Mouse (Mus musculus): Measurements from ENCODE around the gene Ppp1r13b.

Ppp1r13b gene

DNA sequence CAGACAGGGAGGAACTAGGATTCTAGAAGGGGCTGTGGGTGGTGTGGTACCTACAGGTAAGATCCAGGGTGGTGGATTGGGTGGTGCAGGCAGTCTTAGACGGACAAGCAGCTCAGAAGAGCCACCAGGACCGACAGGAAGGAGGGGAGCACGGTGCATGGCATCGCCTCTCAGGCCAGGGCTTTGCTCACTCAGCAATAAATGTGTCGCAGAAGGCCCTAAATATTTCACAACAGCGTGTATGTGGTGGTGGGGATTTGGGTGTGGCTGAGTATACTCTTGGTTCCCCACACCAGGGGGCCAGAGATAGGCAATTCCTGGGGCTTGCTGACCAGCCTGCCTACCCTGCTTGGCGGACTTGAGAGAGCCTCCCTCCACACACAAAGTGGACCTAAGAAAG, 87.2 kb downstream of the Ppp1r13b start:
- POLR2A ChIA-PET, result interaction anchor here in 2 of 4 experiments (0.7 to 1.4 kb wide), 4 partner anchors 11 to 21 kb away, joined by 3 read pairs; no protein-coding TSS in a partner anchor
- CTCF ChIA-PET, result interaction anchor here in 2 of 4 experiments (0.6 kb wide), 2 partner anchors 81 to 734 kb away, joined by 3 to 8 read pairs; no protein-coding TSS in a partner anchor

DNA sequence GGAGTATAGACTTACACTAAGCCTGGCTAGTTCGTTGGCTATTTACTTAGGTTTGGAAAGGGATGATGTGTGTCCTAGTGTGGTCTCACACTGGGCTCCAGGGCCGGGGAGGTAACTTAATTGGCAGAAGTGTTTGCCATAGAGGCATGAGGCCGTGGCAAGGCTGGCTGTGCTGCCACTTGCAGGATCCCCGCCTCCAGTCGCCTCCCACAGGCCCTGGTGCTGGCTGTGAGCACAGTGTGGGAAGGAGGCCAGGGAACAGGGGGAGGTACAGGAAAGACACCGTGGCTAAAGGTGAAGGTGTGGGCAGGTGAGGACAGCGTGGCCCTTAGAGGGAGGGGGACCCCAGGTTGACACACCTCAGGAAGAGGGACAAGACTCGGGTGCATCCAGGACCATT, 88.0 kb downstream of the Ppp1r13b start:
- CTCF ChIA-PET, result interaction anchor here in 1 of 4 experiments (0.6 kb wide), 1 partner anchor 735 kb away, joined by 8 read pairs; no protein-coding TSS in a partner anchor
- POLR2A ChIA-PET, result interaction anchor here in 2 of 4 experiments (1.4 to 9.0 kb wide), 4 partner anchors 7 to 30 kb away, joined by 3 to 179 read pairs (median 16); no protein-coding TSS in a partner anchor

GRCm38 (mm10) chr12:111817991-111818390, 89.9 kb downstream of the Ppp1r13b start:
- POLR2A ChIA-PET, result interaction anchor here in 3 of 4 experiments (0.7 to 9.0 kb wide), 31 partner anchors 8 to 296 kb away, joined by 3 to 179 read pairs (median 3); partner anchors contain the start of gene Klc1 (in 1 of the 3)
- CTCF ChIA-PET, result interaction anchor here in 2 of 4 experiments (0.6 to 1.4 kb wide), 4 partner anchors 38 to 889 kb away, joined by 3 to 10 read pairs (median 4); no protein-coding TSS in a partner anchor

DNA sequence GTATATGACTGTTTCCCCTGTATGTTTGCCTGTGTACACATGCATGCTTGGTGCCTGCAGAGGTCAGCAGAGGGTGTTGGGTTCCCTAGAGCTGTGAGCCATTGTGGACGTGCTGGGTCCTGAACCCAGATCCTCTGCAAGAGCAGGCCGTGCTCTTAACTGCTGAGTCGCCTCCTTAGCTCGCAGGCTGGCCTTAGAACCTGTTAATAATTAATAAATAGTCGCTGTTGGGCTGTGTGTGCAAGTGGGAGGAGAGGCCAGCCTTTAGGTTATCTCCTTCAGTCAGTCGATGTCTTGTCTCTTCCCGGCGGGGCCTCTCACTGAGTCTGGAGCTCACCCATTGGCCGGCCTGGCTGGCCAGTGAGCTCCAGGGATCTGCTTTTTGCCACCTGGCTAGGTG, 90.9 kb downstream of the Ppp1r13b start:
- CTCF ChIA-PET, result interaction anchor here in 2 of 4 experiments (0.6 to 1.2 kb wide), 6 partner anchors 10 to 141 kb away, joined by 3 to 6 read pairs (median 3); no protein-coding TSS in a partner anchor
- POLR2A ChIA-PET, result interaction anchor here in 3 of 4 experiments (0.6 to 9.0 kb wide), 30 partner anchors 9 to 1113 kb away, joined by 3 to 179 read pairs (median 4); partner anchors contain the start of genes Eif5 (in 1 of the 3), Klc1 (in 1 of the 3), Tdrd9 (in 1 of the 3) and Zbtb42 (in 1 of the 3)

- ChIA-PET CTCF (interaction anchor here in 2 of 4 experiments (0.5 to 1.2 kb wide), 7 partner anchors 10 to 142 kb away, joined by 3 to 4 read pairs (median 3); no protein-coding TSS in a partner anchor), POLR2A (interaction anchor here in 3 of 4 experiments (0.6 to 9.0 kb wide), 20 partner anchors 11 to 1113 kb away, joined by 3 to 179 read pairs (median 4); partner anchors contain the start of genes Eif5 (in 1 of the 3), Klc1 (in 1 of the 3), Tdrd9 (in 1 of the 3) and Zbtb42 (in 1 of the 3))
Observed at GRCm38 (mm10) chr12:111816528-111816927, 91.4 kb downstream of the Ppp1r13b start.

DNA sequence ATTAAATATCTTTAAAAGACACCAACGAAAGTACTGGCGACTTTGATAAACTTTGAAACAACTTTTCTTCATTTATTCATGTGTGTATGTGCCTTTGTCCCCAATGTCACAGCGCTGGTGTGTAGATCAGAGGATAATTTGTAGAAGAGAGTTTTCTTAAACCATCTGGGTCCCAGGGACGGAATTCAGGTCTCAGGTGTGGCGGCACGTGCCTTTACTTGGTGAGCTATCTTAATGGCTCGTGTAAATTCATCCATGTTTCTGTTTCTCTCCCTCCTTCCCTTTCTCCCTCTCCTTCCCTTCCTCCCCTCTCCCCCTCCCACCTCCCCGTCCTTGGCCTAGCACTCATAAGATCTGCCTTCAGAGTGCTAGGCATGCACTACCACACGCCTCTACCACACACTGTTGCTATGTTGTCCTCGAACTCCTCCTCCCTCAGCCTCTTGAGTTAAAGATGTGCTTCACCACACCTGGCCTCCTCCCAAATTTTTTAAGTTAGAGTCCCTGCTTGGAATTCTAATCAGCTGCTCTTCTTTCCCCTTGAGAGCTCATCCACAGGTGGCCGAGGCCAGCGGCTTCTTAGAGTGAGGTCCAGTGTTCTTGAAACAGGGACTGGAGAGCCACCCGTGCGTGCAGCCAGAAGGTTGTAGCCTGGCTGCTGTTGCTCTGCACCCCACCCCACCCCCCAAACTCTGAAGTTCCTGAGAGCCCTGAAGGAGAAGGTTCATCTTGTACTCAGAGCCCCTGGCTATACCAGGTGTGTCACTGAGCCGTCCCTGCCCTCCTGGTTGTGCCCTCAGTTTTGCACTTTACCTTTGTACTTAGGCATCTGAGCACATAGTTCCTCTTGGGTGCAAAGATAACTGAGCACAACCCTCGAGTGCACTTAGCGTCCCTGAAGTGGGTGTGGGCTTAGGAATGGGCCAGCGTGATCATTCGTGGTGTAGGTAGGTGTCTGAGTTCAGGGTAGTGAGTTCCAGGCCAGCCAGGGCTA, 92.8 kb downstream of the Ppp1r13b start:
- ChIA-PET CTCF (interaction anchor here in 1 of 4 experiments (1.0 to 1.1 kb wide), 2 partner anchors 80 to 186 kb away, joined by 3 to 5 read pairs; no protein-coding TSS in a partner anchor), POLR2A (interaction anchor here (0.6 to 9.0 kb wide), 30 partner anchors 9 to 764 kb away, joined by 3 to 179 read pairs (median 5); partner anchors contain the start of gene Klc1 (in 1 of the 4))

GRCm38 (mm10) chr12:111813766-111814617, 93.9 kb downstream of the Ppp1r13b start, which contains the start of the genes Xrcc3 and Zfyve21:
Gene Xrcc3, minus strand, starts transcription at chr12:111813873.
Gene Zfyve21, plus strand, starts transcription at chr12:111814170.
- CTCF ChIA-PET, result interaction anchor here (0.5 to 1.3 kb wide), 17 partner anchors 9 to 1115 kb away, joined by 3 to 9 read pairs (median 4); partner anchors contain the start of gene Kif26a (in 1 of the 4)
- POLR2A ChIA-PET, result interaction anchor here (0.6 to 9.0 kb wide), 71 partner anchors 8 to 738 kb away, joined by 3 to 179 read pairs (median 4); partner anchors contain the start of genes Eif5 (in 2 of the 4), Ckb (in 1 of the 4), Klc1 (in 1 of the 4) and Mark3 (in 1 of the 4)

GRCm38 (mm10) chr12:111813111-111813765, 94.7 kb downstream of the Ppp1r13b start:
- ChIA-PET CTCF (interaction anchor here (0.5 to 1.3 kb wide), 12 partner anchors 9 to 1116 kb away, joined by 3 to 9 read pairs (median 4); partner anchors contain the start of gene Kif26a (in 1 of the 4)), POLR2A (interaction anchor here (0.5 to 9.0 kb wide), 68 partner anchors 7 to 740 kb away, joined by 3 to 179 read pairs (median 4); partner anchors contain the start of genes Eif5 (in 2 of the 4), Ckb (in 1 of the 4), Mark3 (in 1 of the 4) and Trmt61a (in 1 of the 4))

DNA sequence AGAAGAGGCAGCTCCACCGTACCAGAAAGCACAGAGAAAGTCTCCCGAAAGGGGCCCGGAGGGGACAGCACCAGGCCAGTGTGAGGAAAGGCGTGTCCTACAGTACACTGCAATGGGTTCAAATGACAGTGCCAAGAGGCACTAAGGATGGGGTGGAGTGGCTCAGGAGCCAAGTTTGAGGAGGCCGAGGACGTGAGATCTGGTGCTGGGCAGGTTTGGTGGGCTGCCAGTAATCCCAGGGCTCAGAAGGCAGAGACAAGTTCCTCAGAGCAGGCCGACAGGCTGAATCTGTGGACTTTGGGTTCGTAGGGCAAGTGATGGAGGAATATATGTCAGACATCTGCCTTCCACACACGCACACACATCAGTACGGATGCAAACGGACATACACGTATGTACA, 95.3 kb downstream of the Ppp1r13b start:
- ChIA-PET CTCF (interaction anchor here in 2 of 4 experiments (1.0 to 1.3 kb wide), 2 partner anchors 8 to 74 kb away, joined by 3 to 4 read pairs; no protein-coding TSS in a partner anchor), POLR2A (interaction anchor here in 3 of 4 experiments (0.5 to 9.0 kb wide), 27 partner anchors 10 to 741 kb away, joined by 3 to 179 read pairs (median 5); partner anchors contain the start of gene Eif5 (in 1 of the 3))

DNA sequence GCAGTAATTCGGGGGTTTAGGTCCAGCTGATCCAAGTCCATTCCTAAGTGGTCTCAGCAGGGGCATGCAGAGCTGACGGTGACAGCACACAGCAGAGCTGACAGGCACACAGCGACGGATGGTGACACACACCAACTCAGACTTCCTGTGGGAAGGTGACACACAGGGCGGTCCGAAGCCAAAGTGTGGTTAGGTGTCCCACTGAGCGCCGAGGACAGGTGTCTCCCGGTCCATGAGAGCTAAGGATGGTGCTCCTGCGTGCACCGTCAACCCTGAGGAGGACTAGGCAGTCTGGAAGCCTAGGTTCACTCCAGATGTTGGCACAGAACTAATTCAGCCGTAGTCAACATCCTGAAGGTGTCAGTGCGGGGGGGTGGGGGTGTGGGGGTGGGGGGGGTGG, 95.8 kb downstream of the Ppp1r13b start:
- CTCF ChIA-PET, result interaction anchor here in 1 of 4 experiments (0.6 kb wide), 1 partner anchor 371 kb away, joined by 3 read pairs; no protein-coding TSS in a partner anchor
- POLR2A ChIA-PET, result interaction anchor here in 3 of 4 experiments (0.7 to 9.0 kb wide), 11 partner anchors 11 to 741 kb away, joined by 3 to 179 read pairs (median 4); partner anchors contain the start of gene Eif5 (in 1 of the 3)

DNA sequence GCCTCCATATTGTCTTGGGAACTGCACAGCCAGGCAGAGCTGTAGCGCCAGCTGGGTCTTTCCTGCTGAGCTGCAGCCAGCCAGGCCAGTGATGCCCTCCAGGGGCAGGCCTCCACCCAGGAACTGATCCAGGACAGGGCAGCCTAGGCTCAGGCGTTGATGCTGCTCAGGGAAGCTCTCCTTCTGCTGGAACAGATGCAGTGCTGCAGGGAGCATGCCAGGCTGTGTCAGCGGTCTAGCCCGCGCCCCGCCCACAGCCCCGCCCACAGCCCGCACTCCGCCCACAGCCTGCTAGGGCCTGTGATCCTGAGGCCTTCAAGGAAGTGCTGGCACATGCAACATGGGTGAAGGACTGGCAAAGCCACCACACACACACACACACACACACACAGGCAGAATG, 98.1 kb downstream of the Ppp1r13b start:
- ChIA-PET CTCF (interaction anchor here in 1 of 4 experiments (0.6 to 0.9 kb wide), 3 partner anchors 77 to 304 kb away, joined by 3 read pairs; no protein-coding TSS in a partner anchor), POLR2A (interaction anchor here in 3 of 4 experiments (0.5 to 3.5 kb wide), 19 partner anchors 9 to 205 kb away, joined by 3 to 27 read pairs (median 3); partner anchors contain the start of gene Ckb (in 1 of the 3))

- ChIA-PET CTCF (interaction anchor here in 1 of 4 experiments (0.9 kb wide), 1 partner anchor 76 kb away, joined by 3 read pairs; no protein-coding TSS in a partner anchor), POLR2A (interaction anchor here in 3 of 4 experiments (1.1 to 3.5 kb wide), 12 partner anchors 9 to 142 kb away, joined by 3 to 27 read pairs (median 4); partner anchors contain the start of gene Ckb (in 1 of the 3))
Observed at GRCm38 (mm10) chr12:111808775-111809174, 99.1 kb downstream of the Ppp1r13b start.

- ChIA-PET CTCF (no interaction called here), POLR2A (interaction anchor here in 2 of 4 experiments (1.3 to 14.5 kb wide), 8 partner anchors 9 to 132 kb away, joined by 3 to 179 read pairs (median 8); partner anchors contain the start of genes Xrcc3 (in 2 of the 2), Zfyve21 (in 2 of the 2) and Ckb (in 1 of the 2))
Observed at GRCm38 (mm10) chr12:111803538-111803937, 104.4 kb downstream of the Ppp1r13b start.

DNA sequence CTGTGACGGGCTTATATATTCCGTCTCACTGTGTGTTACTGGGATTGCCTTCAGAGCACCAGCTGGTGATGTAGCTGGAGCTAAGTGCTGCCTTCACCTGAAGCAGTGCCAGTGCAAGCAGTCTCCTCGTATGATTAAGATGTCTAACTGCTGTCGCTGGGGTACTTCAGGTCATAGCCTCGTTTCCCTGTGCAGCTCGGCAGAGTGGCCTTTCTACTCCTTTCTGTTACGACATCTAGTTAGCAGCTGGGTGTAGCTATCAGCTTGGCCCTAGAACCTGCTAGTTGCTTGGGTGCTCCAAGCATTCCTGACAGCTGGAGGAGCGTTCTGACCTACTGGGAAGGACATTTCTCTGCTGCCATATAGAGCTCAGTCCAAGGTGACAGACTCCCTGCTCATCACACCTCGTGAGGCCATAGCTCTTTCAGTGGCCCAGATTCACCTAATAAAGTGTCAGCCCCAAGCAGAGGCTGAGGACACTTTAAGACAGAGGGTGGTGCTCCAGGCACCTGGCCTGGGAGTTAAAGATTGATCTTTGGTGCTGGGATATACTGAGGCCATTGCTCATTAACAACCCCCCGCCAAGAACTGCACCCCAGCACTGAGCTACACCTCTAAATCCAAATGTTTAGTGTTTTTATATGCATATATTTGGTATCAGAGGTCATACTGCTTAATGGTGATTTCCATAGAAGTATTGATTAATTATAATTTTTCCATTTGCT, 107.3 kb downstream of the Ppp1r13b start:
- POLR2A ChIA-PET, result interaction anchor here in 3 of 4 experiments (0.7 to 14.5 kb wide), 17 partner anchors 8 to 208 kb away, joined by 3 to 179 read pairs (median 4); partner anchors contain the start of genes Xrcc3 (in 3 of the 3) and Zfyve21 (in 3 of the 3)
- CTCF ChIA-PET, result interaction anchor here in 2 of 4 experiments (0.6 to 1.4 kb wide), 4 partner anchors 21 to 87 kb away, joined by 3 to 6 read pairs (median 4); no protein-coding TSS in a partner anchor

GRCm38 (mm10) chr12:111798493-111798892, 109.4 kb downstream of the Ppp1r13b start:
- POLR2A ChIA-PET, result interaction anchor here in 2 of 4 experiments (1.0 to 14.5 kb wide), 9 partner anchors 9 to 126 kb away, joined by 4 to 179 read pairs (median 10); partner anchors contain the start of genes Xrcc3 (in 2 of the 2), Zfyve21 (in 2 of the 2) and Ckb (in 1 of the 2)
- CTCF ChIA-PET, result no interaction called here

All from embryonic stem cell, embryonic (primary cell).